Mouse (Mus musculus): ENCODE measurements around the gene Srarp. TPM values are rescaled to one million over a fixed set of nuclear protein-coding genes. Genes with fewer than 3 reads are reported as not detected.

Srarp gene
- total RNA-seq (2017): not detected in 2 replicates

DNA sequence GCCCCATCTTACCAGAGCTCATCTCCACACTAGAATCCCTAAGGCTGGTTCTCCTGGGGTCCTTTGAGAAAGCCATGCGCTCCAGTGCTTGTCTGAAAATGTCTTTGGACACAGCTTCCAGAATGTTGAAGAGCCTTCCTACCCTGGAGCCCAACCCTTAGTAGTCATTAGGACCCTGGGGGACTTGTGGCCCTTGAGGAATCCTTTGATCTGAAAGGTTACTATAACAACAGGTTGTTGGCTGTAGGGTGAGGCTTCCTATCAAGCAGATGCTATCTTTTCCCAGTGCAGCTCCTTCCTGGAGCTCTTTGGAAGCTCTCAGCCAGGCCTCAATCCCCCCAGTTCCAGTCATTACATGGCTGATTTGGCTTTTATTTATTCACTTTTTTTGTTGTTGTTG is at the start of gene Srarp:
Gene Srarp (minus strand): TSS at position 132 of the 400 bp plus-strand sequence.
- ATAC-seq (replicated peaks in 1 of 2; ENCODE audit: insufficient read depth in 1 of 2, low FRiP score in 2 of 2, low TSS enrichment in 1 of 2, low read depth in 1 of 2, poor library complexity in 2 of 2, severe bottlenecking in 2 of 2): no peak

GRCm38 (mm10) chr4:141484071-141484470 is 48.2 kb upstream of the Srarp start:
- ATAC-seq (replicated peaks in 1 of 2; ENCODE audit: insufficient read depth in 1 of 2, low FRiP score in 2 of 2, low TSS enrichment in 1 of 2, low read depth in 1 of 2, poor library complexity in 2 of 2, severe bottlenecking in 2 of 2): no peak

DNA sequence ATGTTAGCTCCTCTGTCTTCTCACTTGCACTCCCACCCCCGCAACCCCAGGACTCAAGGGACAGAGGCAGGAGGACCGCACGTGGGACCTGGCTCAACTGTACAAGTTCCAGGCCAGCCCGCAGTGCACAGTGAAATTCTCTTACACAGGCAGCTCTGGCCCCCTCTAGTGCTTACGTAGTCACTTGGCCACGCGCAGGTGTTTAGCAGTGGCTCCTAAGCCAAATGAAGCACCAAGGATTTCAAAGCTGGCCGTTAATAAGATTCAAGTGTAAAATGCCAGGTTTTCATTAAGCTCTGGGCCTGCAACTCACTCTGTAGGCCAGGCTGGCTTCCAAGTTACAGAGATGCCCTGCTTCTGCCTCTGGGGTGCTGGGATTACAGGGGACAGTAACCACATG is 43.5 kb upstream of the Srarp start:
- ATAC-seq (replicated peaks in 1 of 2; ENCODE audit: insufficient read depth in 1 of 2, low FRiP score in 2 of 2, low TSS enrichment in 1 of 2, low read depth in 1 of 2, poor library complexity in 2 of 2, severe bottlenecking in 2 of 2): no peak

GRCm38 (mm10) chr4:141478794-141479193 is 42.9 kb upstream of the Srarp start:
- ATAC-seq (replicated peaks in 1 of 2; ENCODE audit: insufficient read depth in 1 of 2, low FRiP score in 2 of 2, low TSS enrichment in 1 of 2, low read depth in 1 of 2, poor library complexity in 2 of 2, severe bottlenecking in 2 of 2): no peak

DNA sequence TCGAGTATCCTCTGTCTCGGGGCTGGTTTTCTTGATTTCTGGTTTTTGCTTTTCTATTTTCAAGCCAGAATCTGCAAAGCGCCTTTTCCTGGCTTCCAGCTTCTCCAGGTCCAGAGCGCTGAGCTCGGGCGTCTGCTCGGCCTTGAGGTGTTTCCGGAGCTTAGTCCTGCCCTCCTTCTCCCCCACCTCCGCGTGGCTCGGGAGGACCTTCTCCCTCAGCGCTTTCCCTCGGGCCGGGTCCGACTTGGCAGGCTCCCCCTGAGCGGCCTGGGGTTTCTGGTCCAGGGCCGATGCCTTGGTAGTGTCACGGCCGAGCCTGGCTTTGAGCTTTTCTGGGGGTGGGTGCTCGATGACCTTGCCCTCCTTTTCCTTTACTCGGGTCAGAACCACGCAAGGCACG is 42.3 kb upstream of the Srarp start:
- ATAC-seq (replicated peaks in 1 of 2; ENCODE audit: insufficient read depth in 1 of 2, low FRiP score in 2 of 2, low TSS enrichment in 1 of 2, low read depth in 1 of 2, poor library complexity in 2 of 2, severe bottlenecking in 2 of 2): no peak

DNA sequence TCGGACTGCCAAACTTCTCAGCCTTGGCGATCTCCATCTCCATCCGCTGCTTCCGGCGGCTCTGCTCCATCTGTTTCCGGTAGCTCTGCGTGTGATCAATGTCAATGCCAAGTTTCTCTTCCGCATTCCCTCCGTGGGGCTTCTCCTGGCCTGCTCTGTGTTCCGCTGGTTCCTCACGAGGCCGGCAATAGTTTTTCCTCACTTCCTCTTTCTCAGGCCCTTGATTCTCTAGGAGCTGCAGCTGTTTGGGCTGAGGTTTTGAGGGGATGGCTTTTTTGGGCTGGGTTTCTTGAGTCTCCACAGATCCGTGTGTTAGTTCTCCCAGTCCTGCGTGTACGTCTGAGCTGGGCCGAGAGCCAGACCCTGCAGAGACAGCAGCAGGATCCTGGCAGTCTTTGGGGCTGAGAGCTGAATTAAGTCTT is 41.8 kb upstream of the Srarp start:
- peak; percentile 93 to 96 for ATAC-seq (replicated peaks in 1 of 2; ENCODE audit: insufficient read depth in 1 of 2, low FRiP score in 2 of 2, low TSS enrichment in 1 of 2, low read depth in 1 of 2, poor library complexity in 2 of 2, severe bottlenecking in 2 of 2)

DNA sequence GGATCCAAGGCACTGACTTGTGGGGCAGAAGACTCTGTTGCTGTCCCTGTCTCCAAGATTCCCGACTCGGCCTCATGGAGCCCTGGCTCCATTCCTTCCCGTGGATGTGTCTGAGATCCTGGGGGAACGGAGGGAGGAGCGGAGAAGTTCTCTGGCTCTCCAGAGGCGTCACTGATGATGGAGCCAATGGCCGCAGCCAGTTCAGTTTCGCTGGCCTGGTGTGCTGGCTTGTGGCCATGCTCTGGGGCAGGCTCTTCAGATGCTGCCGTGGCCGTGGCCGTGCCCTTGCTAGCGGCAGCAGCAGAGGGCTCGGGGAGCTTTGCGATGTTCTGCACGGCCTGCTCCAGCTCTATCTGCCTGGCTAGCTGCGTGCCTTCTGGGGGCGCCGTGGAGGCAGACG is 38.5 kb upstream of the Srarp start:
- no peak for ATAC-seq (replicated peaks in 1 of 2; ENCODE audit: insufficient read depth in 1 of 2, low FRiP score in 2 of 2, low TSS enrichment in 1 of 2, low read depth in 1 of 2, poor library complexity in 2 of 2, severe bottlenecking in 2 of 2)

- no peak for ATAC-seq (replicated peaks in 1 of 2; ENCODE audit: insufficient read depth in 1 of 2, low FRiP score in 2 of 2, low TSS enrichment in 1 of 2, low read depth in 1 of 2, poor library complexity in 2 of 2, severe bottlenecking in 2 of 2)
These were observed 36.9 kb upstream of the Srarp start for GRCm38 (mm10) chr4:141472641-141473321.

DNA sequence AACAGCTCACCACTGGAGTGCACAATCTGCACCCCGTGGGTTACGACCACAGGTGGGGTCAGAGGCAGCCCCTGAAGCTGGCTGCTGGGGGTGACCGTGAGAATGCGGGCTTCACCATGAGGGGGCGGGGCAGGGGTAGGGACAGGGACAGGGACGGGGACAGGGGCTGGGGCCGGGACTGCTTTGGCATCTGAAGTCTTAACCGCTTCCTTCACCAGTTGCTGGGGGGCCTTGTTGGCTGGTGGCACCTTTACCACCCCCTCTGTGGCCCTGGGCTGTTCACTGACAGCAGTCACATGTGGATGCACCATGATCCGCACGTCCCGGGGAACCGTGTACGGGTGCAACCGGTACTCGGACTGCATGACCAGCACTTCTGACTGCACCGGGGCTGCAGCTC is 35.6 kb upstream of the Srarp start:
- no peak for ATAC-seq (replicated peaks in 1 of 2; ENCODE audit: insufficient read depth in 1 of 2, low FRiP score in 2 of 2, low TSS enrichment in 1 of 2, low read depth in 1 of 2, poor library complexity in 2 of 2, severe bottlenecking in 2 of 2)

DNA sequence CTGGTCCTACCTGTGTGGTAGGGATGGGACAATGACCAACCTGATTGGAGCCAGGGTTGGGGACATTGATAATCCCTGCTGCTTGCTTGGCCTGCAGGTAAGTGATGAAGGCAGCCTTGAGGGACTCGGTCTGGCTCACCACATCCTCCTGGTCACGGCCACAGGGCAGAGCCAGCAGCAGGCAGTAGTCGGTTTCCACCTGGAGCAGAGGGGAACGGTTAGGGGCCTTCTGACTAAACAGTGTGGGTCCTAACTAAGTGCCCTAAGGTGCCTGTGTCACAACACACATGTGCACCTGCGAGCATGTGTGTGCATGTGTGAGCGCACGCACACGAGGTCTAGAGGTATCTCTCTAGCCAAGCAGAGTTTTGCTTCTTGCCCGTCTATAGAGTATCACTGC is 33.4 kb upstream of the Srarp start:
- no peak for ATAC-seq (replicated peaks in 1 of 2; ENCODE audit: insufficient read depth in 1 of 2, low FRiP score in 2 of 2, low TSS enrichment in 1 of 2, low read depth in 1 of 2, poor library complexity in 2 of 2, severe bottlenecking in 2 of 2)

- ATAC-seq (replicated peaks in 1 of 2; ENCODE audit: insufficient read depth in 1 of 2, low FRiP score in 2 of 2, low TSS enrichment in 1 of 2, low read depth in 1 of 2, poor library complexity in 2 of 2, severe bottlenecking in 2 of 2): no peak
These were observed 32.7 kb upstream of the Srarp start for GRCm38 (mm10) chr4:141468576-141468975.

DNA sequence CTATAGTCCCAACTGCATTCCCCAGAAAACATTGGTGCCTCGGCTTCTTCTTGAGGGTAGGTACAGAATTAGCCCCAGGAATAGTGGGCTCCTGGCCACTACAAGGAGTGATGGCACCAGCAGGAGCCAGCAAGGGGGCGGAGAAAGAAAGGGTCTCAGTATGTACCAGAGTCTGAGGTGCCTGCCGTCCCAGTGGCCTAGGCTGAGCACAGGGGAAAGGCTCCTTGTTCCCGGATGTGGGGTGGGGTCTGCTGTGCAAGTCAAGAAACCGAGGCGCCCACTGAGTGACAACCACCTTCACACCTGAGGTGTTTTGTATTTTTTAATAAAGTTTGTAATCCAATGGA is 31.6 kb upstream of the Srarp start:
- ATAC-seq (replicated peaks in 1 of 2; ENCODE audit: insufficient read depth in 1 of 2, low FRiP score in 2 of 2, low TSS enrichment in 1 of 2, low read depth in 1 of 2, poor library complexity in 2 of 2, severe bottlenecking in 2 of 2): no peak

- ATAC-seq (replicated peaks in 1 of 2; ENCODE audit: insufficient read depth in 1 of 2, low FRiP score in 2 of 2, low TSS enrichment in 1 of 2, low read depth in 1 of 2, poor library complexity in 2 of 2, severe bottlenecking in 2 of 2): no peak
These were observed 31.1 kb upstream of the Srarp start for GRCm38 (mm10) chr4:141466844-141467580.

GRCm38 (mm10) chr4:141466289-141466795 is 30.4 kb upstream of the Srarp start:
- ATAC-seq (replicated peaks in 1 of 2; ENCODE audit: insufficient read depth in 1 of 2, low FRiP score in 2 of 2, low TSS enrichment in 1 of 2, low read depth in 1 of 2, poor library complexity in 2 of 2, severe bottlenecking in 2 of 2): no peak

DNA sequence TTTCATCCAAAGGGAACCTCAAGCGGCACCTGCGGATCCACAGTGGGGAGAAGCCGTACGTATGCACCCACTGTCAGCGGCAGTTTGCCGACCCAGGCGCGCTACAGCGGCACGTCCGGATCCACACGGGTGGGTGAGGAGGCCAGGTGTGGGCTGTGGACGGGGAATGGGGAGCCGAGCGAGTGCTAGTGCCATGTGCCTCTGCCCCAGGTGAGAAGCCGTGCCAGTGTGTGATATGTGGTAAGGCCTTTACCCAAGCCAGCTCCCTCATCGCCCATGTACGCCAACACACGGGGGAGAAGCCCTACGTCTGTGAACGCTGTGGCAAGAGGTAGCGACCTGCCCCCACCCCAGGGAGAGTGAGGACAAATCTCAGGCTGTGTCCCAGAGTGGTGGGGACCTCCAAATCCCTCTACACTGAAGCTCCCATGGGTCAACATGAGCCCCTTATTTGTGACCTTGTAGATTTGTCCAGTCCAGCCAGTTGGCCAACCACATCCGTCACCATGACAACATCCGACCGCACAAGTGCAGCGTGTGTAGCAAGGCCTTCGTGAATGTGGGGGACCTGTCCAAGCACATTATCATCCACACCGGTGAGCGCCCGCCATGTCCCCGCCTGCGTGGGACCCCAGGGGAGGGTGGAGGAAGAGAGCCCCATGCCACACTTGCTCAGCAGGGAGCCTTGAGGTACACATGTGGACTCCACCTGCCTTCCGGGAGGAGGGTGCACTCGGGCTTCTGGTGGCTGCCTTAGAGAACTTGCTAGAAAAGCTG is 29.8 kb upstream of the Srarp start:
- no peak for ATAC-seq (replicated peaks in 1 of 2; ENCODE audit: insufficient read depth in 1 of 2, low FRiP score in 2 of 2, low TSS enrichment in 1 of 2, low read depth in 1 of 2, poor library complexity in 2 of 2, severe bottlenecking in 2 of 2)

GRCm38 (mm10) chr4:141464722-141465121 is 28.8 kb upstream of the Srarp start:
- ATAC-seq (replicated peaks in 1 of 2; ENCODE audit: insufficient read depth in 1 of 2, low FRiP score in 2 of 2, low TSS enrichment in 1 of 2, low read depth in 1 of 2, poor library complexity in 2 of 2, severe bottlenecking in 2 of 2): no peak

- no peak for ATAC-seq (replicated peaks in 1 of 2; ENCODE audit: insufficient read depth in 1 of 2, low FRiP score in 2 of 2, low TSS enrichment in 1 of 2, low read depth in 1 of 2, poor library complexity in 2 of 2, severe bottlenecking in 2 of 2)
These were observed 27.6 kb upstream of the Srarp start for GRCm38 (mm10) chr4:141463472-141463871.

DNA sequence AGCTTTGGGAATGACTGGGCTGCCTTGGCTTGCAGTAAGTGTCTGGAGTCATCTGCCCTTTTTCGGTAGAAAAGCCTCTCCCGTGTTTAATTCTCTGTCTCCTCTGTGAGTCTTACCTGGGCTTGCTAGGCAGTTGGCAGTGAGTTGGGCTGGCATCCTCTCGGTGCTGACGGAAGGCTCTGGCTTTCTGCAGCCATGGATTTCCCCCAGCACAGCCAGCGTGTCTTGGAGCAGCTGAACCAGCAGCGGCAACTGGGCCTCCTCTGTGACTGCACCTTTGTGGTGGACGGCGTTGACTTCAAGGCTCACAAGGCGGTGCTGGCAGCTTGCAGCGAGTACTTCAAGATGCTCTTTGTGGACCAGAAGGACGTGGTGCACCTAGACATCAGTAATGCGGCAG is 25.7 kb upstream of the Srarp start:
- ATAC-seq (replicated peaks in 1 of 2; ENCODE audit: insufficient read depth in 1 of 2, low FRiP score in 2 of 2, low TSS enrichment in 1 of 2, low read depth in 1 of 2, poor library complexity in 2 of 2, severe bottlenecking in 2 of 2): no peak

All from hematopoietic stem cell, adult 5-6 weeks (primary cell).